10 mouse cellular contexts compared by ENCODE assay signal in the genomic region with DNA sequence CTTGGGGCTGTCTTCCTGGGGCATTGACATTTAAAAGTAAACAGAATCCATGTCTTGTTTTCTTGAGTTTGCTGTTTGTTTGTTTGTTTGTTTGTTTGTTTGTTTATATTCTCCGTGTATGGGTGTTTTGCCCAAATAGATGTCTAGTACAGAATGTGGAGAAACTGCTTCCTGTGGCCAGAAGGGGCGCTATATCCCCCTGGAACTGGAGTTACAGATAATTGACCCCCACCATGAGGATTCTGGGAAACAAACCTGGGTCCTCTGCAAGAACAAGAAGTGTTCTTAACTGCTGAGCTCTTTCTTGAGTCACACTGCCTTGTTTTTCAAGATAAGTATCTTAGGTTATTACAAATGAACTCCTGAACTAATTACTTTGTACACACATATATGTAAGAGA.
DNase-seq lines count a peak whose midpoint lies in the region; ATAC-seq and TF ChIP-seq lines count a peak whose summit lies in the region.
"Had no signal": no experiment of that assay in that cellular context is flagged by ENCODE, and none has a peak within 500 bp of the region (broad histone marks: within the 10 kb centered on the region; RNA-seq: fewer than 3 reads in every experiment).

No protein-coding gene starts in this region.

- H3K9me3 ChIP-seq in hindbrain, embryonic 12.5 days (replicated peaks): no peaks in the 10 kb centered on the region
- no peaks in the 10 kb centered on the region for H3K9me3 ChIP-seq in hindbrain, embryonic 11.5 days (ENCODE audit: control insufficient read depth, low read length)
- H3K9me3 ChIP-seq in midbrain, postnatal 0 days (ENCODE audit: low read length): no peaks in the 10 kb centered on the region
- H3K9me3 ChIP-seq in midbrain, embryonic 14.5 days (ENCODE audit: control insufficient read depth, low read length): no peaks in the 10 kb centered on the region
- no peaks in the 10 kb centered on the region for H3K9me3 ChIP-seq in stomach, embryonic 14.5 days (ENCODE audit: control insufficient read depth, low read depth, low read length)

- H3K27me3 ChIP-seq in hindbrain, embryonic 12.5 days: no peaks in the 10 kb centered on the region
- H3K27me3 ChIP-seq in hindbrain, embryonic 11.5 days (ENCODE audit: control insufficient read depth, insufficient read depth, low read length): no peaks in the 10 kb centered on the region
- H3K27me3 ChIP-seq in midbrain, postnatal 0 days (ENCODE audit: insufficient read depth, low read length): no peaks in the 10 kb centered on the region
- no peaks in the 10 kb centered on the region for H3K27me3 ChIP-seq in midbrain, embryonic 14.5 days (ENCODE audit: control insufficient read depth, insufficient read depth, low read length)
- H3K27me3 ChIP-seq in stomach, embryonic 14.5 days (ENCODE audit: control insufficient read depth, insufficient read depth, low read length): no peaks in the 10 kb centered on the region

- H3K4me2 ChIP-seq in hindbrain, embryonic 12.5 days (replicated peaks): peak overlapping the region; percentile 53; the same call in 1 of the 2 replicates
- H3K4me2 ChIP-seq in hindbrain, embryonic 11.5 days (replicated peaks; ENCODE audit: low read depth, low read length): no peak overlapping the region
- no peak overlapping the region for H3K4me2 ChIP-seq in midbrain, postnatal 0 days (ENCODE audit: low read depth, low read length, poor library complexity, severe bottlenecking)
- H3K4me2 ChIP-seq in midbrain, embryonic 14.5 days (ENCODE audit: low read length): no peak overlapping the region
- peak overlapping the region; percentile 54; the same call in 1 of the 2 replicates for H3K4me2 ChIP-seq in stomach, embryonic 14.5 days (replicated peaks; ENCODE audit: low read depth, low read length)

- H3K9ac ChIP-seq in hindbrain, embryonic 12.5 days: no peak overlapping the region
- H3K9ac ChIP-seq in hindbrain, embryonic 11.5 days (ENCODE audit: low read depth, low read length): no peak overlapping the region
- H3K9ac ChIP-seq in midbrain, postnatal 0 days (replicated peaks; ENCODE audit: low read length, poor library complexity, severe bottlenecking): no peak overlapping the region
- no peak overlapping the region for H3K9ac ChIP-seq in midbrain, embryonic 14.5 days (replicated peaks; ENCODE audit: low read length)
- no peak overlapping the region for H3K9ac ChIP-seq in stomach, embryonic 14.5 days (replicated peaks; ENCODE audit: low read depth, low read length)

- H3K4me3 ChIP-seq in hindbrain, embryonic 12.5 days: no peak overlapping the region
- no peak overlapping the region for H3K4me3 ChIP-seq in hindbrain, embryonic 11.5 days (ENCODE audit: low read depth, low read length)
- H3K4me3 ChIP-seq in midbrain, postnatal 0 days (ENCODE audit: low read depth, low read length): no peak overlapping the region
- no peak overlapping the region for H3K4me3 ChIP-seq in midbrain, embryonic 14.5 days (replicated peaks; ENCODE audit: low read depth, low read length)
- H3K4me3 ChIP-seq in stomach, embryonic 14.5 days (ENCODE audit: low read depth, low read length): no peak overlapping the region

- no peaks in the 10 kb centered on the region for H3K36me3 ChIP-seq in hindbrain, embryonic 12.5 days
- H3K36me3 ChIP-seq in hindbrain, embryonic 11.5 days (ENCODE audit: control insufficient read depth, insufficient read depth, low read length): no peaks in the 10 kb centered on the region
- H3K36me3 ChIP-seq in midbrain, postnatal 0 days (ENCODE audit: insufficient read depth, low read length): no peaks in the 10 kb centered on the region
- no peaks in the 10 kb centered on the region for H3K36me3 ChIP-seq in midbrain, embryonic 14.5 days (ENCODE audit: control insufficient read depth, insufficient read depth, low read length)
- H3K36me3 ChIP-seq in stomach, embryonic 14.5 days (ENCODE audit: control insufficient read depth, insufficient read depth, low read length): no peaks in the 10 kb centered on the region

- peaks cover 17% of the 10 kb centered on the region for H3K4me1 ChIP-seq in hindbrain, embryonic 12.5 days
- H3K4me1 ChIP-seq in hindbrain, embryonic 11.5 days (replicated peaks; ENCODE audit: control insufficient read depth, insufficient read depth, low read length): no peaks in the 10 kb centered on the region; the same call in 1 of the 2 replicates
- H3K4me1 ChIP-seq in midbrain, postnatal 0 days (ENCODE audit: insufficient read depth, low read length): peaks cover 4% of the 10 kb centered on the region; the same call in 1 of the 2 replicates
- peaks cover 14% of the 10 kb centered on the region for H3K4me1 ChIP-seq in midbrain, embryonic 14.5 days (ENCODE audit: control insufficient read depth, insufficient read depth, low read length)
- peaks cover 13% of the 10 kb centered on the region; the same call in 1 of the 2 replicates for H3K4me1 ChIP-seq in stomach, embryonic 14.5 days (ENCODE audit: control insufficient read depth, insufficient read depth, low read length)

- intact Hi-C loops in left cerebral cortex, postnatal 36 days (cut with DNase I): loop anchor here (5.0 kb wide), 1 partner anchor 68 kb away; the partner anchor contains the start of gene Slc4a7

- ATAC-seq in hindbrain, embryonic 12.5 days (ENCODE audit: low FRiP score): no peak
- no peak for ATAC-seq in hindbrain, embryonic 11.5 days (ENCODE audit: low FRiP score)
- ATAC-seq in midbrain, postnatal 0 days (ENCODE audit: low FRiP score): no peak
- no peak for ATAC-seq in midbrain, embryonic 14.5 days (ENCODE audit: low FRiP score, low TSS enrichment)
- no peak for ATAC-seq in stomach, embryonic 14.5 days (ENCODE audit: insufficient number of reproducible peaks, insufficient read depth, low FRiP score, low read depth)

- no peak overlapping the region for H3K27ac ChIP-seq in hindbrain, embryonic 12.5 days
- H3K27ac ChIP-seq in hindbrain, embryonic 11.5 days (ENCODE audit: low read depth, low read length): no peak overlapping the region
- H3K27ac ChIP-seq in midbrain, postnatal 0 days (ENCODE audit: low read depth, low read length): no peak overlapping the region
- H3K27ac ChIP-seq in midbrain, embryonic 14.5 days (replicated peaks; ENCODE audit: low read depth, low read length): no peak overlapping the region
- H3K27ac ChIP-seq in stomach, embryonic 14.5 days (ENCODE audit: low read length): no peak overlapping the region

- 34% methylated on average over 2 of the region's 2 CpGs for WGBS in hindbrain, embryonic 12.5 days
- 37% methylated on average over 2 of the region's 2 CpGs for WGBS in hindbrain, embryonic 11.5 days
- WGBS in midbrain, postnatal 0 days: 36% methylated on average over 2 of the region's 2 CpGs
- WGBS in midbrain, embryonic 14.5 days: 46% methylated on average over 2 of the region's 2 CpGs
- 30% methylated on average over 2 of the region's 2 CpGs for WGBS in stomach, embryonic 14.5 days

- TF ChIP-seq CTCF in midbrain, postnatal 0 days (IDR thresholded peaks at IDR 0.05): peak; percentile 45

- DNase-seq in hindbrain, embryonic 11.5 days (ENCODE audit: low spot score): no peak
- DNase-seq in midbrain, postnatal 0 days (ENCODE audit: low spot score): no peak
- no peak for DNase-seq in midbrain, embryonic 14.5 days
- DNase-seq in c-Kit-positive CD71-positive TER-119-positive erythroid progenitor cells, embryonic 14.5 days (ENCODE audit: low spot score): peak; percentile 19
- no peak for DNase-seq in left cerebral cortex, postnatal 36 days (ENCODE audit: low spot score in 2 of 2)
- DNase-seq in frontal cortex, postnatal 36 days (ENCODE audit: low spot score in 2 of 2): no peak
- DNase-seq: cerebellum, postnatal 36 days; gastrocnemius, postnatal 14 days had no signal

Comparison
In these comparisons a context has a peak if more than half of its experiments do, and no peak if none do; other contexts are left out.
1. H3K4me2 ChIP-seq: peak in hindbrain, embryonic 12.5 days (single experiment) and stomach, embryonic 14.5 days (single experiment); none in hindbrain, embryonic 11.5 days (single experiment), midbrain, postnatal 0 days (single experiment) and midbrain, embryonic 14.5 days (single experiment).